Mouse (Mus musculus) urinary bladder, adult 18-20 months (tissue): ENCODE measurements around the gene Iffo2.
A peak's percentile ranks its signal among the peaks of the same experiment; 100 is the strongest.

Experiments
- DNase-seq, 2 experiments: peaks; one replicate each; pipeline ENCODE4 v3.0.0; 2022; ENCODE audit warnings: low spot score in 2 of 2, mixed read lengths in 2 of 2

The Iffo2 gene

GRCm38 (mm10) chr4:139532081-139532480 lies 1.7 kb downstream of the Iffo2 start:
- DNase-seq, result no peak

DNA sequence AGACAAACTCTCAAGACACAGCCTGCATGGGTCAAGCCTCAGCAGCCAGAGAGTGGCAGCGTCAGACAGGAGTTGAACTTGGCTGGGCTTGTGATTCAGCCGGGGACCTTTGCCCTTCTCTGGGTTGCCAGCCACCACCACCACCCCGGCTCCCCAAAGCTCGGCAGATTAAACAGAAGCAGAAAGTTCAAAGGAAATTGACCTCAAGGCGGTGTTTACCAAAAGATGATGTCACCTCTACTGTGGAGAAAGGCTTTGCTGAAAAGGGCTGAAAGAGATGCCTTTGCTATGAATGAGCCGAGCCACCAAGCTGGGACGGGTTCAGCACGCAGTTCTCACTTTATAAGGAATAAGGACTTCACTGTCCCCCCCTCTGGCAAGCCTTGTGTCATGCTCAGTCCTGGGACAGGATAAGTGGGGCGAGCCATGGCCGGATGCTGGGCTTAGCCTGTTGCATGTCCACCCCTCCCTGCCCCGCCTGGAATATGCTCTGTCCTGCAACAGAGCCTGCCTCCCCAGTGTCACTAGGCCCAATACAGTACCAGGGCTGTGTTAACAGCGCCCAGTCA lies 4.9 kb downstream of the Iffo2 start:
- peak; percentile 56 to 82 for DNase-seq

- no peak for DNase-seq
Observed at GRCm38 (mm10) chr4:139535719-139536118, 5.4 kb downstream of the Iffo2 start.

- DNase-seq, result no peak
Observed at GRCm38 (mm10) chr4:139536706-139537105, 6.4 kb downstream of the Iffo2 start.

- no peak for DNase-seq
Observed at GRCm38 (mm10) chr4:139540784-139541183, 10.4 kb downstream of the Iffo2 start.

GRCm38 (mm10) chr4:139545791-139546190 lies 15.4 kb downstream of the Iffo2 start:
- no peak for DNase-seq

- no peak for DNase-seq
Observed at GRCm38 (mm10) chr4:139549448-139549847, 19.1 kb downstream of the Iffo2 start.

DNA sequence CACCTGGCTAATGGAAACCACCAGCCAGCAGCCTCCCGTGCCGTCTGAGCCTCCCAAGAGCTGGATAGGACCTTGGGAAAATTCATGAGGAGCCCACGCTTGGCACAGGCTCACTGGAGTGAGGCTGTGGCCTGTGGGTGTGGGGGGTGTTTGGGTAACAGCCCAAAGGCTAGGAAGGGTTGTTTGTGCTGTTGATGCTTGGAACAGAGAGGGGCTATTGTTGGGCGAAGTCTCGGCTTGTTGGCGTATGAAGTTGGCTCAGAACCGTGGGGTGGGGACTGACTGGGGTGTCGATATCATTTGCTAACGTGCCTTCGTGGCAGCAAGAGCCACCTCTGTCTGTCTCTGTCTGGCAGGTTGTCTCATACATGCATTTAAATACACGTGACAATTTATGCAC lies 24.9 kb downstream of the Iffo2 start:
- no peak for DNase-seq

- no peak for DNase-seq
Observed at GRCm38 (mm10) chr4:139555951-139556350, 25.6 kb downstream of the Iffo2 start.

DNA sequence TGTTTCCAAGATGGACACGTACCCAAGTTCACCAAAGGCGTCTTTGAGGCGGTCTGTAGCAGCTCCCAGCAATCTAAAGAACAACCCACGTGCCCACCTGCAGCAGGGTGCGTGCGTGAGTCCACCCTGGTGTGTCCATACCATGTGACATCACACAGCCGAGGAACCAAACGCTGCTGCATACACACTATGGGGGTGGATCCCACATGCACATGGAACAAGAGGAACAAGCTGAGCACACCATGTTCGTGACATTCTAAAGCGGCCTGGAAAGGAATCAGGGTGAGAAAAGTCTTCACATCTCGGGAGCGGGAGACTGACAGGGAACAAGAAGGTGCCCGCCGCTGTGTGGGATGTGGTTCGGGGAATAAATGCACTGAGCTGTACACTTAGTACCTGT lies 38.0 kb downstream of the Iffo2 start:
- no peak for DNase-seq

GRCm38 (mm10) chr4:139570756-139571155 lies 40.4 kb downstream of the Iffo2 start:
- DNase-seq, result no peak

GRCm38 (mm10) chr4:139572928-139573512 lies 42.7 kb downstream of the Iffo2 start:
- no peak for DNase-seq

GRCm38 (mm10) chr4:139574156-139574798 lies 43.9 kb downstream of the Iffo2 start:
- peak; percentile 98 to 99 for DNase-seq

DNA sequence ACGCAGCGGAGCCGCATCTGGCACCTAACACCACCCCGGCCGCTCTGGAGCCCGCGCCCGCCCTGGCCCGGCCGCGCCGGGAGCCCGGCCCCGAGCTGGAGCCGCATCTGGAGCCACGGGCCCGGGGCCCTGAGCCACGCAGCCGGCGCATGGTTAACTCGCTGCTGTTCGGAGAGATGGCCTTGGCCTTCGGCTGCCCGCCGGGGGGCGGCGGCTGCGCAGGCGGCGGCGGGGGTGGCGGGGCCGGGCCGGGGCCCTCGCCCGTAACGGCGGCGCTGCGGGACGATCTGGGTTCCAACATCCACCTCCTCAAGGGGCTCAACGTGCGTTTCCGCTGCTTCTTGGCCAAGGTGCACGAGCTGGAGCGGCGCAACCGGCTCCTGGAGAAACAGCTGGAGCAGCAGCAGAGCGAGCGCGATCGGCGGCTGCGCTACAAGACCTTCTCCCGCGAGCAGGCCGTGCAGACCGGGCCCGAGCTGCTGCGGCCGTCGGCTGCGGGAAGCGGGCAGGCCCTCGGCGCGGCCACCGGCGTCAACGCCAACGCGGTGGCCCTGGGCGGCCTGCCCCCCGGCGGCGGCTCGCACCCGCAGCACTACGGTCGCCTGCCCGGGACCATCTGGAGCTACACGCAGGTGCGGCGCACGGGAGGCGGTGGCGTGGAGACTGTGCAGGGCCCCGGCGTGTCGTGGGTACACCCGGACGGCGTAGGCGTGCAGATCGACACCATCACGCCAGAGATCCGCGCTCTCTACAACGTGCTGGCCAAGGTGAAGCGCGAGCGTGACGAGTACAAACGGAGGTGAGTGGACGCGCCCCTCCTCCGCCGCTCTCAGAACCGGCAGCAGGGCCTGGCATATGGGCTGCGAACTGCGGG lies 44.7 kb downstream of the Iffo2 start:
- DNase-seq, result peak in 1 of 2 experiments; percentile 40

GRCm38 (mm10) chr4:139575673-139576003 lies 45.3 kb downstream of the Iffo2 start:
- DNase-seq, result no peak

DNA sequence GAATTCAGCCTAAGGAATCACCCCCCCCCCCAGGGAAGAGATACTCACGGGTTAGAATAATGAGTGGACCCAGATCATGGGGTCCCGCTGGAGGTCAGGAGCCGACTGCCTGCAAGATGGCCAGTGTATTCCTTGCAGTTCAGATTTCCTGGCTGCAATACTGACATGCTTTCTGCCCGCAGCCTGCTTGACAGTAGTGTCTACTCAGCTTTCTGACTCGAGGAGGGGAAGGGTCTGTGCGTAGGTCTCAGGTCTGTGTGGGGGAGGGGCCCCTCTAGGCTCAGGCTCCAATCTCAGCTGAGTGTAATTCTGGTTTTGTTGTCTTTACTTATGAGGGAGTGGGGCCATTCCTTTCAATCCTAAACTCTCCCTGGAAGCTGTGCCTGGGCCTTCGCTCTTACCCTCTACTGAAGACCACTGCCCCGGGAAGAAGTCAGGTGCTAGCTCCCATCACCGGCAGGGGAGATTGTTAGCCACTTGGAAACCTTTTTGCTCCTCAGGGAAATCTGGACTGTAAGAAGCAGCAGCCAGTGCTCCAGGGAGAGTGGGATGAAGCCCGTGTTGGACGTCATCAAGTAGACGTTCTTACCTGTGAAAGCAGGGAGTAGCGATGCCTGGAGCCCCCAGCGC lies 46.0 kb downstream of the Iffo2 start:
- no peak for DNase-seq

- DNase-seq, result no peak
Observed at GRCm38 (mm10) chr4:139577006-139577405, 46.7 kb downstream of the Iffo2 start.

- no peak for DNase-seq
Observed at GRCm38 (mm10) chr4:139578389-139578788, 48.0 kb downstream of the Iffo2 start.

DNA sequence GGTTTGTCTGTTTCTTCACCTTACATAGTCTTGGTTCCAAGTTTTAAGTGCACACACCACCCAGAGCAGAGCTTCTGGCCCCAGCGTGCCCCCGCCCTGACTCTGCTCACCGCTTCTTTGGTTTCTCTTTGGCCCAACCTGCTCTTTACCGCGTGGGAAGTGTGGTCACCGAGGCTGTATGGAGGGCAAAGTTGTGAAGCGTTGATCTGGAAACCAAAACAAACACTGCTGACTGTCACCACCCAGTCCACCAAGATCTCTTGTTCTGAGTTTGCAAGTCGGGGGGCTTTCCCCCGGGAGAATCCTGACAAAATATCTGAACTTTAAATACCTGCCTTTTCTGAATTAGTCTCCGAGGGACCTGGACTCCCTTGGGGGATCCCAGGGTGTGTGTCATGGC lies 48.7 kb downstream of the Iffo2 start:
- no peak for DNase-seq

GRCm38 (mm10) chr4:139579466-139579865 lies 49.1 kb downstream of the Iffo2 start:
- DNase-seq, result no peak

- no peak for DNase-seq
Observed at GRCm38 (mm10) chr4:139580663-139581336, 50.5 kb downstream of the Iffo2 start.
